Mouse (Mus musculus) liver, embryonic 16.5 days (tissue): ENCODE measurements around the gene Ctnnd1. TPM values are rescaled to one million over a fixed set of nuclear protein-coding genes. Genes with fewer than 3 reads are reported as not detected.
A peak's percentile ranks its signal among the peaks of the same experiment; 100 is the strongest.

Source experiments
- ATAC-seq: fragments of 200-750 bp; cut with Nextera tagmentation; 2 replicates; pipeline ENCODE4 v1.8.0; 2017; ENCODE audit warnings: low read depth, mild to moderate bottlenecking, moderate number of reproducible peaks, moderate library complexity
- H3K27ac ChIP-seq: fragments of 300-500 bp; sonication (generic); 2 replicates; pipeline ENCODE4 v1.5.1; 2014; ENCODE audit warnings: mild to moderate bottlenecking, low read length
- H3K27me3 ChIP-seq: fragments of 300-500 bp; sonication (generic); 2 replicates; pipeline ENCODE4 v1.6.1; 2014; ENCODE audit warnings: low read depth, low read length, mixed read lengths; ENCODE audit not compliant: control insufficient read depth, insufficient read depth
- H3K36me3 ChIP-seq: fragments of 300-500 bp; sonication (generic); 2 replicates; pipeline ENCODE4 v1.6.1; 2014; ENCODE audit warnings: mild to moderate bottlenecking; ENCODE audit not compliant: control insufficient read depth, insufficient read depth
- H3K4me1 ChIP-seq: fragments of 300-500 bp; sonication (generic); 2 replicates; pipeline ENCODE4 v1.6.1; 2014; ENCODE audit warnings: low read depth, low read length, mixed read lengths; ENCODE audit not compliant: control insufficient read depth
- H3K4me2 ChIP-seq: fragments of 300-500 bp; sonication (generic); 2 replicates; pipeline ENCODE4 v1.6.1; 2014; ENCODE audit warnings: low read depth, low read length, mixed read lengths
- H3K4me3 ChIP-seq: fragments of 300-500 bp; sonication (generic); 2 replicates; pipeline ENCODE4 v1.5.1; 2014; ENCODE audit warnings: low read depth, mild to moderate bottlenecking, low read length
- H3K9ac ChIP-seq: fragments of 300-500 bp; sonication (generic); 2 replicates; pipeline ENCODE4 v1.6.1; 2014; ENCODE audit warnings: low read depth, low read length
- H3K9me3 ChIP-seq: fragments of 300-500 bp; sonication (generic); replicated peaks from 2 replicates; pipeline ENCODE4 v1.6.1; 2016; ENCODE audit warnings: low read length; ENCODE audit not compliant: control insufficient read depth
- WGBS: fragments of 180-500 bp; shearing (Covaris S2); extraction: QIAGEN DNeasy Blood & Tissue Kit; methylation state at CpG from one replicate; pipeline ENCODE4 v1.1.7; 2014; ENCODE audit not compliant: insufficient replicate concordance; 5-methylcytosine and 5-hydroxymethylcytosine counted together
- polyA plus RNA-seq: library from polyadenylated mRNA; unstranded; fragments of >200 nt; fragmentation: Nextera tagmentation; extraction: Ambion mirVana; gene quantifications from 2 replicates; pipeline ENCODE4 v1.2.1, GENCODE M21; 2015

The Ctnnd1 gene
- 14.9 and 16.0 TPM in 2 replicates for polyA plus RNA-seq

- no peaks in the 10 kb centered on the region for H3K27me3 ChIP-seq
- no peaks in the 10 kb centered on the region for H3K36me3 ChIP-seq
- peak within 1 kb of the TSS; percentile 87 for H3K27ac ChIP-seq
- H3K9ac ChIP-seq: peak within 1 kb of the TSS; percentile 80
- peak; percentile 95 for ATAC-seq
- WGBS: under 1% methylated on average over 15 of the region's 15 CpGs
- peak within 1 kb of the TSS; percentile 73 for H3K4me3 ChIP-seq
- H3K9me3 ChIP-seq: no peaks in the 10 kb centered on the region
- H3K4me1 ChIP-seq: peaks cover 8% of the 10 kb centered on the region; the same call in 1 of the 2 replicates
- H3K4me2 ChIP-seq: peak within 1 kb of the TSS; percentile 68
These were observed at the start of gene Ctnnd1 for GRCm38 (mm10) chr2:84650464-84651195. Gene Ctnnd1, minus strand, starts transcription at chr2:84650765.

GRCm38 (mm10) chr2:84695007-84695695, 44.6 kb upstream of the Ctnnd1 start:
- no peaks in the 10 kb centered on the region for H3K27me3 ChIP-seq
- WGBS: 89% methylated on average over 5 of the region's 5 CpGs
- H3K4me3 ChIP-seq: no peak overlapping the region
- no peak for ATAC-seq
- H3K27ac ChIP-seq: no peak overlapping the region
- no peaks in the 10 kb centered on the region for H3K9me3 ChIP-seq
- H3K4me1 ChIP-seq: no peaks in the 10 kb centered on the region
- no peak overlapping the region for H3K9ac ChIP-seq
- H3K36me3 ChIP-seq: peaks cover 67% of the 10 kb centered on the region
- no peak overlapping the region for H3K4me2 ChIP-seq

- Histone ChIP-seq H3K4me1 (peaks cover 5% of the 10 kb centered on the region), H3K36me3 (peaks cover 87% of the 10 kb centered on the region), H3K9ac (no peak overlapping the region), H3K4me3 (no peak overlapping the region), H3K4me2 (no peak overlapping the region), H3K9me3 (no peaks in the 10 kb centered on the region), H3K27ac (no peak overlapping the region), H3K27me3 (no peaks in the 10 kb centered on the region)
- no peak for ATAC-seq
- WGBS: 87% methylated on average over 12 of the region's 12 CpGs
These were observed 39.5 kb upstream of the Ctnnd1 start for GRCm38 (mm10) chr2:84690050-84690449.

GRCm38 (mm10) chr2:84688080-84688844, 37.7 kb upstream of the Ctnnd1 start:
- Histone ChIP-seq H3K36me3 (peaks cover 80% of the 10 kb centered on the region), H3K9ac (no peak overlapping the region), H3K4me1 (peaks cover 7% of the 10 kb centered on the region), H3K4me3 (no peak overlapping the region), H3K27me3 (no peaks in the 10 kb centered on the region), H3K4me2 (no peak overlapping the region), H3K27ac (no peak overlapping the region), H3K9me3 (no peaks in the 10 kb centered on the region)
- 55% methylated on average over 2 of the region's 2 CpGs for WGBS
- peak; percentile 42; the same call in 1 of the 2 replicates for ATAC-seq

GRCm38 (mm10) chr2:84682605-84683183, 32.1 kb upstream of the Ctnnd1 start:
- H3K27me3 ChIP-seq: no peaks in the 10 kb centered on the region
- H3K4me2 ChIP-seq: peak overlapping the region; percentile 64
- WGBS: 26% methylated on average over 6 of the region's 6 CpGs
- peak; percentile 51 for ATAC-seq
- H3K9me3 ChIP-seq: no peaks in the 10 kb centered on the region
- peak overlapping the region; percentile 44 for H3K4me3 ChIP-seq
- peaks cover 25% of the 10 kb centered on the region for H3K4me1 ChIP-seq
- H3K36me3 ChIP-seq: peaks cover 36% of the 10 kb centered on the region
- H3K27ac ChIP-seq: peak overlapping the region; percentile 97
- peak overlapping the region; percentile 52 for H3K9ac ChIP-seq

GRCm38 (mm10) chr2:84679016-84679415, 28.5 kb upstream of the Ctnnd1 start, which contains the start of gene Tmx2:
Gene Tmx2, minus strand, starts transcription at chr2:84679140.
- Histone ChIP-seq H3K4me2 (peak within 1 kb of the TSS; percentile 91), H3K9me3 (no peaks in the 10 kb centered on the region), H3K27me3 (no peaks in the 10 kb centered on the region), H3K9ac (peak within 1 kb of the TSS; percentile 98), H3K27ac (peak within 1 kb of the TSS; percentile 90), H3K36me3 (peaks cover 21% of the 10 kb centered on the region), H3K4me1 (peaks cover 38% of the 10 kb centered on the region), H3K4me3 (peak within 1 kb of the TSS; percentile 98)
- 10% methylated on average over 8 of the region's 8 CpGs for WGBS
- ATAC-seq: no peak

- Histone ChIP-seq H3K27ac (peak within 1 kb of the TSS; percentile 90), H3K9me3 (no peaks in the 10 kb centered on the region), H3K4me2 (peak within 1 kb of the TSS; percentile 91), H3K4me1 (peaks cover 36% of the 10 kb centered on the region), H3K36me3 (peaks cover 24% of the 10 kb centered on the region), H3K27me3 (no peaks in the 10 kb centered on the region), H3K9ac (peak within 1 kb of the TSS; percentile 98), H3K4me3 (peak within 1 kb of the TSS; percentile 98)
- 0% methylated on average over 44 of the region's 44 CpGs for WGBS
- peak; percentile 95 for ATAC-seq
These were observed 27.7 kb upstream of the Ctnnd1 start, which contains the start of the genes Gm28635 and Med19 for GRCm38 (mm10) chr2:84677968-84678880. Gene Gm28635, minus strand, starts transcription at chr2:84678041. Gene Med19, plus strand, starts transcription at chr2:84678402.
